Mouse (Mus musculus): ENCODE results near the gene Abcc12.
A peak's percentile ranks its signal among the peaks of the same experiment; 100 is the strongest.

The Abcc12 gene

DNA sequence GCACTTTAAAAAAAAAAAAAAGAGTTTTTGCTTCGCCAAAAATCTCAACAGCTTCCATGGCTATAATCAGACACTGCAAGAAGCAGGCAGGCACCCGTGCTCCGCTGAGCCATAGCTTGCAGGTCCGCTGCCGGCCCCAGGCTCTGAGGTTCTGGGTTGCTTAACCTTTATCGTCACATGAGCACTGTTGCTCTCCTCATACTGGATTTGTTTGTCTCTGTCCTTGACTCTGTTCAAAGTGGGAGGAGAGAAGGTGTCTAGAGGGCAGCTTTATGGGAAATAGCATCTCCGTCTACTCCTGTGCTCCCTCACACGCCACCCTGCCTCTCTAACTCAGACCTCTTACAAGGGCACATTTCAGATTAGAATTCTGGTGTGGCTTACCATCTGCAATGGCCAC lies 1.8 kb downstream of the Abcc12 start:
- no peak for DNase-seq (ENCODE audit: low read depth, low spot score)

DNA sequence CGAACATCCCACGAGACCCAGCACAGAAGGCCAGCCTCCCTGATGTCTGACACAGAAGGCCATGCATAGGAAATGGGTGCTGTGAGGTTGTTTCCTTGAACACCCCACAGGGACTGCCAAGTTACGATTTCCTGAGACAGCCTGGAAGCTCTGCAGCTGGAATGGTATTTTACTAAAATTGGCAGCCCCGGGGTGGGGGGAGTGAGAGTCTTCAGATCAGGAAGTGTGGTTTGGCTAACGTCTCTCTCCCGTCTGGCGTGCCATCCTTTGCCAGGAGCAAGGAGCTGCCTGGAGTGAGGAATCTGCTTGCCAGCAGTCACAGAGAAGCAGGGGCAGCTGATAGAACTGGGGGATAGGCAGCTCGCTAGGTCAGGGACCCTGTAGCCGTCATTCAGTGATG lies 2.4 kb downstream of the Abcc12 start:
- DNase-seq (ENCODE audit: low read depth, low spot score): no peak

DNA sequence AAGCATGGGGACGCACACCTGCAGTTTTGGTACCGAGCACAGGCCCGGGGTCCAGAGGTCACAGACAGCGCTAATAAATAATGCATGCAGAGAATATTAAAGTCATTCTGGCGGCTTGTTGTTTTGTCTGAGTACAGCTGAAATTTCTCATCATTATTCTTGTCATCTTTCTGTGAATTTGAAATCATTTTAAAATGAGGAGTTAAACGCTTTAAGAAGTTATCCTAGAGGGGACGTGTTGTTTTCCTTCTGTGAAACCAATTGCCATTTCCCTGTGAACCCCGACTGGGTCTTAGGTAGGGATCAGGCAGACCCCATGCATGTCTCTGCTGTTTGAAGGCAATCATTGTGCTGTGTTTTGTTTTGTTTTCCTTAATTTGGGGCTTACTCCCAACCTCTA lies 2.9 kb downstream of the Abcc12 start:
- DNase-seq (ENCODE audit: low read depth, low spot score): no peak

DNA sequence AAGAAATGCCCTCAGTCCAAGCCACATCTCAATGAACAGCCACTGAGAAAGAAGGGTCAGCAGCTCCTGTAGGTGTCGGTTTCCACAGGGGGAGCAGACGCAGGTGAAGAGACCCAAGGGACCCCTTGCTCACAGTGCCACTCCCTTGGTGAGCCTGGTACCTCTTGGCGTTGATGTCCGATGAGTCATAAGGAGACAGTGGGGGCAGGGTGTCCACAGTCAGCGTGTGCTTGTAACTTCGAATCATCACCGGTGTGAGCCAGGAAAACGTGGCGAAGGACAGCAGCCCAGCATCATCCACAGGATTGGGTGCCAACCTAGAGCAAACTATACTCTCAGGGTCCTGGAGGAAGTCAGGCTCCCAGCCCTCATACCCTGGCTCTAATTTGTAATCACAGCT lies 16.8 kb downstream of the Abcc12 start:
- DNase-seq (ENCODE audit: low read depth, low spot score): no peak

DNA sequence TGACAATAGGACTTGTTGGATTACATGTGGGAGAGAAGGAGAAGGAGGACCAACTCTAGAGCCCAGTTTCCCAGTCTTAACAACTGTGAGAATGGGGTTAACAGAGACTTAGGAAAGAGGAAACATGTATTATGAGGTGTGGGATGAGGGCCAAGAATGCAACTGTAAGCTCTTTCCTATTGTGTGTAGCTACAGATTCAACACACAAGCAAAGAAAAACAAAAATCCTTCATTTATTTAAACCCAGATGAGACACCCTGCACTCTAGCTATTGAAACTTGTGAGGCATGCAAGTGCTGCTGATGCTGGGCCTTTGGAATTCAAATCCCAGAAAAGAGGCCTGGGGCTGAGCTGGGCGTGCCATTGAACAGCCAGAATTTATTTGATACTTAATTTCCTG lies 18.7 kb downstream of the Abcc12 start:
- no peak for DNase-seq (ENCODE audit: low read depth, low spot score)

DNA sequence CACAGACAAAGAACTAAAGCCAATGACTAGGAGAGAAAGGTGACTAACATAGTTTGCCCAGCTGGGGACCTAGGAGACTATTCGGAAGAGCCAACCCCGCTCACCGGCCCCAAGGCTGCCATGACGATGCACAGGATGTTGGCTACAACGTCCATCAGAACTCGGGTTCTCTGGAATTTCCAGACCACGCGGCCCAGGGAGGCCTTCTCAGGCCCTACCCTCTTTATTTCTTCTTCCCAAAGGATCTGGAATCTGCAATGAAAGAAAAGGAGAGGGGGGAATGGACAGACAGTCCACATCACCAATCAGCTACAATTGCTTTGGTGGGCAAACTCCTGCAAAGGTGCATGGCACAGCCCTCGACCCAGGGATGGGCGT lies 19.8 kb downstream of the Abcc12 start:
- DNase-seq (ENCODE audit: low read depth, low spot score): no peak

DNA sequence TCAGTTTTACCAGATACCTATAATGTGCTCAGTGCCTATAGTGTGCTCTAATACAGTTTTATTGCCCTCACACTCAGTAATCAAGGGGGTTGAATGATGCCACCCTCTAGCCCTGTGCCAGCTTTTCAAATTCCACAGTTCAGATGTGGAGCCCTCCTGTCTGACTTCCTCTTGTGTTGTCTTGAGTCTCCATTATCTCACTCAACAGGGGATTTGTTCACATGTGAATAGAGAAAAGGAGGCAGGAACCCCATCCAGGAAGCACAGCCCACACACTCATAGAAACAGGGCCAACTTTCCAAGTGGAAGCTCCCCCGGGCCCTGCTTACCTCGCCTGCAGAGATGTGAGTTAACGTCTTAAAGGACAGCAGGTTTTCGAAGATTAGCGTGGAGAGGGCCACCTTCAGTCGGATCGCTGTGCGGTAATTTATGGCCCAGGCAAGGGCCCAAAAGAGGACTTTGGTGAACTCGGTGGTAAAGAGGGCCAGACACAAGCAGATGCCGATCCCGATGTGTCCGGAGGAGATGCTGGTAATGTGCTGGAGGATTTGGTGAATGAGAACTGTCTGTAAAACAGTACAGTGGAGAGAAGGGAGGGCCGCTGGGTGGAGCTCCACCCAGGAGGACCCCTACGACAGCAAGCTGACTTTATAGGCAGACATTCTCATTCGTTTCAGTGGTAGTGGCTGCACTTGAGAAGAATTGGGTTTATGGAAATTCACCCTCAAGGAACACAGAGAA lies 20.4 kb downstream of the Abcc12 start:
- no peak for DNase-seq (ENCODE audit: low read depth, low spot score)

DNA sequence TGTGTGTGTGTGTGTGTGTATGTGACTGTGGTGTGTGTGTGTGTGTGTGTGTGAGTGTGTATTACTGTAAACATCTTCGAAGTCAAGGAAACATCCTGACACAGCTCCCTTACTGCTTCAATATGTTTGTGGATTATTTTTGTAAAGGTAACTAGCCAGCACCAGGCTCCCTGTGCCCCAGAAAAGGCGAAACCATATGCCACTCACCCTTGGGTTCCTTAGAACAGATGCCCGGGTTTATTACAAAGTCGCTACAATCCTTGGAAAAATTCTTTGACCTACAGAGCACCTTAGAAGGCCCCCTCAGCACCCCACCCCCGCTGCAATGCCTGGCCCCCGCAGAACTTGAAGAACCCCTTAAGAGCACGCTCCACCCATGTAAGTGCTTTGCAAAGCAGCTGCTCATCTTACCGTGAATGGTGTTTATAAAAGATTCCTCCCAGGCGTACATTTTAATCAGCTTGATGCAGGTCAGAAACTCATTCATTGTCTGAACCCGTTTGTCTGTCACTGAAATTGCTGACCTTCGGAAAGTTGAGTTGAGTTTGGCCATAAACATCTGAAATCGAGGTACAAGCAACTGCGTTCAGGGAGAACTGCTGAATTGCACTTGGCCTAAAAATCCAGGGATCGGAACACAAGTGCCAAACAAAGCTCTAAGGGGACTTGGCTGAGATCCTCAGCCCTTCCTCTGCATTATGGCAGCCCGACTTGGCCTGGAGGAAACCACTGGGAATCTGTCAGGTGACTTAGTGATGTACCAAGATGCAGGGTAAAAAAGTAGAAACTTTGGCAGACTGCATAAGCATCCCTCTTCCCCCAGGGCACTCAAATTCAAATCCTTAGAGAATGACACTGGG lies 23.1 kb downstream of the Abcc12 start:
- DNase-seq (ENCODE audit: low read depth, low spot score): no peak

DNA sequence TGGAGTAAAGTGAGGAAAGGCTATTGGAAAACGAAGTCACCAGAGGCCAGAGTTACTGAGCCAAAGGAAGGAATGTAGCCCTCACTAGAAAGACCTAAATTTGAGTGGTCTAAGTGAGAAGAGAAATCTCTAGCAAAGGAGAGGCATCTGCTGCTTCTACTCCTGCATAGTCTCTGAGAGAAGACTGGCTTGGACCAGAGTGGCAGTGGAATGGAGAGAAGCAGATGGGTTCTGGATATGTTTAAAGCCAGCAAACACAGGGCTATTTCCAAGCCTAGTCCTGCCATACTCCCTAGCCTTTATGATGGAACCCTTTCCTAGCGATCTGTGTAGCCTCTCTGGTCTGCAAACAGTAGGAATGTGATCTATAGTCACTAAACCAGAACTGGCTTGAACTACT lies 24.9 kb downstream of the Abcc12 start:
- no peak for DNase-seq (ENCODE audit: low read depth, low spot score)

DNA sequence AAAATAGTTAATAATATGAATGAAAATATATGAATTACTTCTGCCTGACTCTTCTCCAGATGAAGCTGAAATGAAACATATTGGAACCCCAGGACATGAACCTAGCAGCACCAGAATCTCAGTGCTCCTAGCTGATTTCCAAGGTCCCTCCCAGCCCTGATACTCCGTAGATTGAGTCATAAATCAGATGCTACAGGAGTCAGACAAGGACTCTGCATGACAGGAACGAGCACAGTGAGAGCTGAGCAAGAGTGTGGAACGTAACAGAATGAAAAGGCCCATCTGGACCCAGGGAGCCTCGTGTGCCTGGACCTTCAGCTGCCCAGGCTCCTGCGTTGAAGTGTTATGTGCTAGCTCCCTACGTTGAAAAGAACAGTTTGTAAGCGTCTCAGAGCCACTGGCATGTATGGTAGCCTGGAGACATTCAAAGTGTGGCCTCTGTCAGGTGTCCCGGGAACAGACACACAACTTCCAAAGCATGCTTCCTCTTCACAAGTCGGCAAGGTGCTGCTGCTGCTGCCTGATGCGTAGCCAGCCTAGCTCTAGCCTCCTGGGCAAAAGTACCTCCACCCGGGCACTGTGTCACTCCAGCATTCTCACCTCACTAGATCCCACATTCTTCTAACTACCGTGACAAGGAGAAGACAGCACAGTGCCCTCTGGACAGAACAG lies 26.1 kb downstream of the Abcc12 start:
- no peak for DNase-seq (ENCODE audit: low read depth, low spot score)

DNA sequence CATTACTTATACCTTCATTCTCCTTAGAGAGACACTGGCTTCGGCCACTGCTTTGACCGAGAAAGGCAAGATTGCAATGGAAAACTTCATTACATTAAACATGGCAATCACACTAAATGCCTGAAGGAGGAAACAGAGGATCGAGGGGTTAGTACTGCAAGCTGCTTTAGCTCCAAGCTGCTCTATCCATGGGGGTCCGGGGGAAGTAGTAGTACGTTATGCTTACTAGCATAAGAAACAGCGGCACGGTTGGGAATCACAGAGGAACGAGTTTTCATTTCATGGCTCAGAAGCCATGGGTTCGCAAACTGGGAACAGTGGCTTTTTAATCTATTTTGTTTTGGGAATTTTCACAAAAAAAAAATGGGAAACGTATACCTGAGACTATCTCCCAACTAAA lies 30.0 kb downstream of the Abcc12 start:
- no peak for DNase-seq (ENCODE audit: low read depth, low spot score)

DNA sequence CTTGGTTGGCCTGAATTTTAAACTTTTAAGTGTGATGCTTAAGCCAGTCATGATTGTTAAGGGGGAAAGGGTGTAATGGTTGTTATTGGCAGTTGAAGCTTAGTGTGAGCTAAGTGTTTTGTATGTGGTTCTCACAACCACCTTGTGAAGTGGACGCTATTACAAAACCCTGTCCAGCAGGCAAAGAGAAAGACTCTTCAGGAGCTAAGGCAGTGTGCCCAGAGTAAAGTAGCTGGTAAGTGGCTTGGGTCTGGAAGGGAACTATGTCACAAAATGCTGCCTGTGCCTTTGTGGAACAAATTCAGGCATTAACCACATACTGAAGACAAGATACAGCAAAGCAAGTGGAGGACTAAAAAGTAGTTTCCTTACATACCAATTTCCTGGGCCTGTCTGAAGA lies 34.5 kb downstream of the Abcc12 start:
- DNase-seq (ENCODE audit: low read depth, low spot score): no peak

DNA sequence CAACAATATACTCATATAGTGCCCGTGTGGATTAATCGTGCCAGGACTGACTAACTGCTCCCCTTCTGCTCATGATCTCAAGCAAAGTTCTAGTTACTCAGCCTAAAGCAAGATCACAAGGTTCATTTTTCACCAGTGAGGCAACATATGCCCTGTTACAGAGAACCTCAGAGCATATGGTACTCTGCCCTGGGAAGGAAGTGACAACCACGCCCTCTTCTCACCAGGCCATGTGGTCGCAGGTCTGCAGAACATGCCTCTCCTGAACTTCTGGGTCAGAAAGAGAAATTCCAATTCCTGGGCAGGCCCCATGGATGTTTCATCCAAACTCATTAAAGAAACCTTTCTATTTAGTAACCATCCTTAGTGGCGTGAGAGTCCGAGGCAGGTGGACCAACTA lies 39.6 kb downstream of the Abcc12 start:
- DNase-seq (ENCODE audit: low read depth, low spot score): no peak

DNA sequence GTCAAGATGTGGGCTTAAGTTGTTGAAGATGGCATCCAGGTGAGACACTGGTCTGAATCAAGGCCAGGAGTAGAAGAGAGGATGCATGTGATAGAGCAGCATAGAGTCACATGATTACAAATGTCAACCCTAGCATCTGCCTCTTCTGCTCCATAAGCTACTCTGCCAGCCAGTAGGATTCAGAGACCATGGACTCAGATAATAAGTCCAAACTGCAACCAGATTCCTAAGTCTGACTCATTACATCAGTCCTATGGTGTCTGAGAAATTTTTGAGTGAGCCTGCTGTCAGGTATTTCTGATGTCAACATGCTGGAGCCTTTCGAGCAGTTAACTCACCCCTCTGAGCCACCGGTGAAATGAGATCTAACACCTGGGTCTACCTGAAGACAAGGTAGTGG lies 40.1 kb downstream of the Abcc12 start:
- no peak for DNase-seq (ENCODE audit: low read depth, low spot score)

DNA sequence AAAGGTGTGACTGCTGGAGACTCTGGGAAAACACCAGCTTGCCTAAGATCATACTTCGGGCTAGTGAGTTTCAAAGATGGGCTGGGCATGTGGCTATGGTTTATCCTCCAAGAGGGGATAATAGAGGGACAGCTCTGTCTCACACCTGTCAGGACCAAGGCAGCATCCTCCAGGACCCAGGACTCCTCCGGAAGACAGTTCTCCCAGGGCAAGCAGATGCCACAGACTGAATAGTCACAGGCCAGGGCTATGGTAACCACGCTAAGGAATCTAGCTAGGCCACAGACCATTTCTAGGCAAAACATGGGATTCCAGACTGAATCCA lies 43.9 kb downstream of the Abcc12 start:
- no peak for DNase-seq (ENCODE audit: low read depth, low spot score)

DNA sequence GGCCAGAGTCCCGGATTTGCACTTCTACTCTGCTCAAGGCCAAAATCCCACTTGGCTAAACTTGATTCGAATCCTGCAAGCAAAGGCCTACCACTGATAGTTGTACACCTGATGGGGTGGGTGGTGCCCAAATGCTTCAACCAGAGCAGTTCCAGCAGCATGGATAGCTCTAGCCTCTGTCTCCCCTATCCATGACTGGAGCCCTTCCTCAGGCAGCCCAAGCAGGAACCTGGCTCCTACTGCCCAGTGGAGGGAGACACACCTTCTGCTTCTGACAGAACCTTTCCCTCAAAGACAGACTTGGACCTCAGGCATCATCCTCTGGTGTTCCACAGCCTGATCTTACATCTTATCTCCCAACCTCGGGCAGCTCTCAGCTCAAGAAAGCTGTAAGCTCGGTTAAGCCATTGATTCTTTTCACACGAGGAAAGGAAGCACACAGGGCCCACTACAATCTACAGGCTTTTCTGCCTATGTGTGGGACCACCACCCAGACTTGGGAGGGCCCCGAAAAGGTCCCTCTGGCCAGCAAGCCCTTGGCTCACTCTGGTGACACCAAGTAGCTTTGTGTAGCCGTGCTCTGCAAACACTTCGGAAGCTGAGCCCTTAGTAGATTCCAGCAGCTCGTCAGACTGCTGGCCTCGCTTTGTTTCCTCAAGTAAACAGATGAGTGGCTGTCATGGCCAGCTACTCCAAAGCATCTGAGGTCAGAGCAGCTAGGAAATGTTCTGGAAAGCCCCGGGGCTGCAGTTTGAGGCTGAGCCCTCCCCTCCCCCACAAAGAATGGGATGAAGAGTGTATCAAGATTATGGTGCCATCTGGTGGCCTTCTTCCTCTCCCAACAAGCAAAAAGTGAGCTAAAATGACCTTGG lies 44.5 kb downstream of the Abcc12 start:
- DNase-seq (ENCODE audit: low read depth, low spot score): peak; percentile 63

DNA sequence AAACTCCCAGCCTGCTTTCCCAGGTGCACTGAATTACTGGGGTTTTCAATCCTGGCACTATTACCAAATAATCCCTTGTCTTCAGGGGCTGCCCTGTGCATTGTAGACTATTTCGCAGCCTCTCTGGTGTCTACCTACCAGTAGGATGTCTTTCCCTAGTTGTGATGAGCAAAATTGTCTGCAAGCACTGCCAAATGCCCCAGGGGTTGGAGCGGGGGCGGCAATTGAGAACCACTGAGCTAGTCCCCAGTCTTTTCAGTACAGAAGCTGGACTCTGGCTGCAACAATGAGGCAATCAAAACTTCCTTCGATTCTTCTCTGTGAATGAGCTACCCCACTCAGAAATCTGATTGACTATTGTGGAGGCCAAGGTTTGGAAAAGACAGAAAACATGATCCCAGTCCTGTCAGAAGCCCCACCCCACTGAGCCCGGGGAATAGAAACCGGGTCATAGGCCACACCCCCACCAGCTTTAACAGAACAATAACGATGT lies 45.4 kb downstream of the Abcc12 start:
- no peak for DNase-seq (ENCODE audit: low read depth, low spot score)

DNA sequence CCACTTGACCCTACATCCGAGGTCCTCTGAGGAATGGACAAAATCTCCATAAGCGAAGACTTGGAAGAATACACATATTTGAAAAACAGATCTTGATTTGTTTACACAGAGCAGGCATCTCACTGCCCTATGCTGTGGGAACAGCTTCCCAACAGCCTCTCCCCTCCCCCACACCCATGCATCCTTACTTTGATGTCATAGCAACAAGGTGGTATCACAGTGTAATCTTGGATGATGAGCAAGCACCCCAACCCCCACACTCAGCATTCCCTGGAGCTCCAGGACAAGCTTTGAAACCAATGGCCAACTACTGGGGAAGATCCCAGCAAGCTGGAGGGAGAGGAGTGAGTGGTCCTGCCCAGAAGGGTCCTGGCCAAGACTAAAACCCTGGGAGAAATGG lies 50.8 kb downstream of the Abcc12 start:
- no peak for DNase-seq (ENCODE audit: low read depth, low spot score)

DNA sequence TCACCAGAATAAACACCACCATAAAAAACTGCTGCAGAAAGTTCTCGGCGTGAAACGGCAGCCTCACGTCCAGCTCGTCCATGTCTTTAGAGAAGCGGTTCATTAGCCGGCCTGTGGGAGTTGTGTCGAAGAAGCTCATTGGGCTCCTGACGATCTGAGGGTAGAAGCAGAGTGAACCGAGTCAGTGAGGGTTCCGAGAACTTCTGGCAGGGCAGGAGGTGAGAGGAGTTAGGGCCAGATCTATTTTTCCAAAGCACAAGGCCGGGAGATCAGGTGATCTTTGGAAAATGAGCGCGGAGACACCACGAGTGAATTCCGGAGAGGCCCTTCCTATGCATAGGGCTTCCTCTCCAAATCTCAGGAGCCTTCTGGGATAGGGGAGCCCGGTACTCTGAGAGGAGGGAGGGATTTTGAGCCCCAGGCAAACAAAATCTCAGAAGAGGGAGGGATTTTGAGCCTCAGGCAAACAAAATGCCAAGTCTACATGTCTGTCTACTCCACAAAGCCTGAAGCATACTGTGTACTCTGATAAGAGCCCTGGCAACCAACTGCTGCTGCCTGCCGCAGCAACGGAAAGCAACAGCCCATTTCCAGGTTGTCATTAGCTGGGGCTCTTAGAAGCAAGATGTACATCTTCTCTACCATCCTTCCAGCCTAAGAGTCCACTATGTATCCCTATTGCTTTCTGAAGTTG lies 53.0 kb downstream of the Abcc12 start:
- no peak for DNase-seq (ENCODE audit: low read depth, low spot score)

DNA sequence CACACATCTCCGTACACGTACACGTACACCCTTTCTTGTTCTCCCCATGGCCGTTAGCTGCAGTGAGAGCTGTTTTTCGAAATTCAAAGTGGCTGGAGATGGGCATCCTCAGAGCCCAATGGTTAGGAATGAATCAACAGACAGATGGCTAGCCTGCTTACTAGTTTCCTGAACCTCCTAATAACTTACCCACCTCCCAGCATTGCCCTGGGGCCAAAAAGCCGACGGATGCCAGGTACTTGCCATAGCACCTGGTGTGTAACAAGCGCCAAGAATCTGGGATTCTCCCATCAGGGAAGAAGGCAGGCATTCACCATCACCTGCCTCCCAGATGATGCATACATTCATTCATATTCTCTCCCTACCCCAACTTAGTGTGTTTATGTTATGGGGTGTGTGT lies 53.7 kb downstream of the Abcc12 start:
- no peak for DNase-seq (ENCODE audit: low read depth, low spot score)

DNA sequence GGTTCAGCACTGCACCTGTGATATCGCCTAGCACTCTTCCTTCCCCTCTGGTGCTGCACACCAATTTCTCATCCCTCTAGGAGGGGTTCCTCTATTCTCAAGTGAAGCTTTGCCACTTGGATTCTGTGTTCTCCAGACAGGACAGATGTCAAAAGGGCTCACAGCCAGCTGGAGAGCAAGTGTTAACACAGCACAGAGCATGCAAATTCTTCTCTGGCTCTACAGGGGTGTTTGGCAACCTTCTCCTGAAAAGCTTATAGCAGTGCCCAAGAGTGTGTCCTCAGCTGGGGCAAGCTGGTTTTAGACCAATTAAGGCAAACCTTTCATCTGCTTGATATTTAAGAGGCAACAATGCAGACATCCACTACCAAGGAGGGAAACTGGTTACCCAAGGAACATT lies 66.3 kb downstream of the Abcc12 start:
- DNase-seq (ENCODE audit: low read depth, low spot score): no peak
